Mouse (Mus musculus): Measurements from ENCODE around the gene 1700067K01Rik.

DNA sequence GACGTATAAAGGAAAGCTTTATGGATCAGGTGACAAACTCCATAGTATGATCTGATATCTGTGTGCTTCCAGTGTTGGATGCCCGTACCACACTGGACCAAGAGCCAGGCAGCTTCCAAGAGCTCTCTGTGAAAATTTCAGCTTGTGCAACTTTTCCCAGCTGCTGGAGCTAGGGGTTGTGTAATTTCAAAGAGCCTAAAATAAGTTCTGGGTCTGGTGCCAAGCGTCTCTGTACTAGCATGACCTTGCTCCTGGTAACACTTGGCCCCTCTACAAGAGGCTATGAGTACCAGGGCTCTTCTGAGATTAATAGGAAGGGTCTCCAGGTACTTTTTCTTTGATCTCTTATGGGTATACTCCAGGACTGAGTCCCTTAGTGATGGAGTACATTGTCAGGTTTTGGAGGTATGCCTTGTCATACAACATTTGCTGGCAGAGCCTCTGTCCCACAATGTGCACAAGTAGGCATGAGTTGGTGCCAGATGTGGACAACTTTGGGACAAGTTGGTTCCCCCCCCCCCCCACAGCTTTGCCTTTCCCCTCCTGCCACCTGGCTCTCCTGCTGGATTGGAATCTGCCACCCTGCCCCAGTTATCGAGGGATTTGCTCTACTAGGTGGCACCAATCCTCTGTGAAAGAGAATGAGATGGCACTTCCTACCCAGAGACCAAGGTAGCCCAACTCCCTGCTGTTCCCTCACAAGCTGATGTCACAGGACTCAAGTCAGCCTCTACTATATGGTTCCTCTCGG, 37.1 kb upstream of the 1700067K01Rik start:
- TF ChIP-seq CTCF (IDR thresholded peaks at IDR 0.05), result no peak
- TF ChIP-seq EP300 (IDR thresholded peaks at IDR 0.05), result peak; percentile 52; the same call in 1 of the 2 replicates

All from lung, postnatal 0 days (tissue).